Mouse (Mus musculus): ENCODE measurements around the gene Mpg. TPM values are rescaled to one million over a fixed set of nuclear protein-coding genes. Genes with fewer than 3 reads are reported as not detected.
A peak's percentile ranks its signal among the peaks of the same experiment; 100 is the strongest.

Mpg gene
- polyA plus RNA-seq, 1 experiment = 10.4 TPM

DNA sequence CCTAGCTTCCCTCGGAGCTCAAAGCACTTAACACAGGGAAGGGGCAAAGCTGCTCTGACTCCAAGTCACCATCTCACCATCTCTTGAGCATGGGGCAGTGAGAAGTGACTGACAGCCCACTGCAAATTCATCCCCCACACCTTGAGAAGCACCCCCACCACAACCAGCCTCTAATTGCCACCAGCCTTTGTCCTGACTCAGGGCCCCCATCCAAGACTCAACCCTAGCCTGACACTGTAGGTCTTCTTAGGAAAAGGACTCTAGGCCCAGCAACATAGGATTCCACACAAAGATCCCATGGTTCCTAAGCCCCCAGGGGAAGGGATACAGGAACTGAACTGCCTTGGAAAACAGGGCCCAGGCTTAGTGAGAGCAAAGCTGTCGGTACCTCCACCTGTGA lies 9.8 kb downstream of the Mpg start:
- no peak for DNase-seq (ENCODE audit: low read depth in 1 of 2, low spot score in 2 of 2)
- no peak overlapping the region for H3K4me3 ChIP-seq (ENCODE audit: extremely low read depth, insufficient read depth, insufficient read length)
- 95% methylated on average over 2 of the region's 2 CpGs for WGBS
- no peaks in the 10 kb centered on the region for H3K27me3 ChIP-seq (ENCODE audit: control insufficient read depth, insufficient read depth, low read length)
- peaks cover 10% of the 10 kb centered on the region; the same call in 1 of the 2 replicates for H3K4me1 ChIP-seq (ENCODE audit: control insufficient read depth, insufficient read depth, insufficient read length)
- TF ChIP-seq POLR2A (IDR thresholded peaks at IDR 0.05; ENCODE audit: low read depth, low read length) (no peak), CTCF (IDR thresholded peaks at IDR 0.05; ENCODE audit: extremely low read depth, insufficient read depth, insufficient read length, insufficient replicate concordance) (no peak)
- H3K27ac ChIP-seq (ENCODE audit: insufficient read depth, low read length) = no peak overlapping the region
- H3K36me3 ChIP-seq (ENCODE audit: control insufficient read depth, insufficient read depth, low read length) = peaks cover 27% of the 10 kb centered on the region

- Histone ChIP-seq H3K27me3 (ENCODE audit: control insufficient read depth, insufficient read depth, low read length) (no peaks in the 10 kb centered on the region), H3K4me1 (ENCODE audit: control insufficient read depth, insufficient read depth, insufficient read length) (peaks cover 10% of the 10 kb centered on the region; the same call in 1 of the 2 replicates), H3K36me3 (ENCODE audit: control insufficient read depth, insufficient read depth, low read length) (peaks cover 20% of the 10 kb centered on the region), H3K27ac (ENCODE audit: insufficient read depth, low read length) (no peak overlapping the region), H3K4me3 (ENCODE audit: extremely low read depth, insufficient read depth, insufficient read length) (no peak overlapping the region)
- TF ChIP-seq CTCF (IDR thresholded peaks at IDR 0.05; ENCODE audit: extremely low read depth, insufficient read depth, insufficient read length, insufficient replicate concordance) (peak; percentile 30; the same call in 1 of the 2 replicates), POLR2A (IDR thresholded peaks at IDR 0.05; ENCODE audit: low read depth, low read length) (no peak)
- WGBS = 83% methylated on average over 9 of the region's 9 CpGs
- no peak for DNase-seq (ENCODE audit: low read depth in 1 of 2, low spot score in 2 of 2)
Measured at GRCm38 (mm10) chr11:32236712-32237410, 10.6 kb downstream of the Mpg start.

DNA sequence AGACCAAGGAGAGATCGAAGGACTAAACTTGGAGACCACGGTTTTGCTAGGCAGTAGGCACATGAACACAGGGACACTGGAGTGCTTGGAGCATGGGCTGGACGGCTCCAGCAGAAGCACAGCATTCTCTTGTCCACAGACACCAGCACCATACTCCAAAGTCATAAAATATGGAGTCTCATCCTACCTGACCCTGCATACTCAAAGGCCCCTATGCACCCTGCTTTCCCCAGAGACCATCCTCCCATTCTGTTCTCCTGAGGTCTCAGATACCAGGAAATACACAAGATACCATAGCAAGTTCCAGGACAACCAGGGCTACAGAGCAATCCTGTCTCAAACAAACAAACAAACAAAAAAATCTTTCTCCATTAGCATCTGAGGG lies 11.1 kb downstream of the Mpg start:
- Histone ChIP-seq H3K27ac (ENCODE audit: insufficient read depth, low read length) (peak overlapping the region; percentile 56; the same call in 1 of the 2 replicates), H3K4me3 (ENCODE audit: extremely low read depth, insufficient read depth, insufficient read length) (no peak overlapping the region), H3K4me1 (ENCODE audit: control insufficient read depth, insufficient read depth, insufficient read length) (peaks cover 10% of the 10 kb centered on the region; the same call in 1 of the 2 replicates), H3K36me3 (ENCODE audit: control insufficient read depth, insufficient read depth, low read length) (peaks cover 20% of the 10 kb centered on the region), H3K27me3 (ENCODE audit: control insufficient read depth, insufficient read depth, low read length) (no peaks in the 10 kb centered on the region)
- DNase-seq (ENCODE audit: low read depth in 1 of 2, low spot score in 2 of 2) = no peak
- TF ChIP-seq POLR2A (IDR thresholded peaks at IDR 0.05; ENCODE audit: low read depth, low read length) = no peak
- TF ChIP-seq CTCF (IDR thresholded peaks at IDR 0.05; ENCODE audit: extremely low read depth, insufficient read depth, insufficient read length, insufficient replicate concordance) = no peak
- 90% methylated on average over 3 of the region's 3 CpGs for WGBS

DNA sequence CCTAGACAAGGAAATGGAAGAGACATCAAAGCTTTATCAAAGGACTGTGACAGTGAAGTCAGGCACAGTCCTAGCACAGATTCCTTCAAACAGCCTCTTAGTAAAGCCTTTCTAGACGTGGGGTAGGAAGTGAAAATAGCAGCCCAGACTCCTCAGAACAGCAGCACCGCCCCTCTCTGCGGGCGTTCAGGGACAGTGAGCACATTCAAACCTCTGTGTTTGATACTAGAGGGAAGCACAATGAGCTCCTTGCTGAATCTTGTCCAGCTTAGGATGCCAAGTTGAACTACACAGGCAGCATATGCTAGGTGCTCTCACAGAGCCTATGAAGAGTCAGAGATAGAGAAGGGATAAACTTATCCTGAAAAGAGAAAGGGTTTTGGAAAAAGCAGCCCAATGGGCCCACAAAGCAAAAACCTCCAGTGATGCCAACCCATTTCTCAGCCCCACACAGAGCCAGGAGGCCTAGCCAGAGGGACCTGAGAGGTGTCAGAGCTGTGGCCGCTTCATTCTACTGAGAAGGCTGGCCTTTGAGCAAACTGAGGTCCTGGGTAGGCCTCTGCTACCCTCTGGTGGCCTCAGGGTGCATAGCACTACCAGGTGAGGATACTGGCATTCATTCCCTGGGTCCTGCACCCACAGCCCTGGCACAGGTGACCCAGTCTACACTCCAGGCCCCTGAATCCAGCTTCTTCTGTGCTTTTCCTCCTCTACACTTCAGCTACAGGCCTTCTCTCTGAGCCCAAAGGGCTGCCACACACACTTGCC lies 12.0 kb downstream of the Mpg start:
- no peak for TF ChIP-seq POLR2A (IDR thresholded peaks at IDR 0.05; ENCODE audit: low read depth, low read length)
- TF ChIP-seq CTCF (IDR thresholded peaks at IDR 0.05; ENCODE audit: extremely low read depth, insufficient read depth, insufficient read length, insufficient replicate concordance) = peak; percentile 95; the same call in 1 of the 2 replicates
- Histone ChIP-seq H3K4me1 (ENCODE audit: control insufficient read depth, insufficient read depth, insufficient read length) (peaks cover 10% of the 10 kb centered on the region; the same call in 1 of the 2 replicates), H3K27me3 (ENCODE audit: control insufficient read depth, insufficient read depth, low read length) (no peaks in the 10 kb centered on the region), H3K4me3 (ENCODE audit: extremely low read depth, insufficient read depth, insufficient read length) (no peak overlapping the region), H3K27ac (ENCODE audit: insufficient read depth, low read length) (peak overlapping the region; percentile 56; the same call in 1 of the 2 replicates), H3K36me3 (ENCODE audit: control insufficient read depth, insufficient read depth, low read length) (peaks cover 14% of the 10 kb centered on the region)
- WGBS = 44% methylated on average over 5 of the region's 5 CpGs
- peak; percentile 41 to 68 for DNase-seq (ENCODE audit: low read depth in 1 of 2, low spot score in 2 of 2)

DNA sequence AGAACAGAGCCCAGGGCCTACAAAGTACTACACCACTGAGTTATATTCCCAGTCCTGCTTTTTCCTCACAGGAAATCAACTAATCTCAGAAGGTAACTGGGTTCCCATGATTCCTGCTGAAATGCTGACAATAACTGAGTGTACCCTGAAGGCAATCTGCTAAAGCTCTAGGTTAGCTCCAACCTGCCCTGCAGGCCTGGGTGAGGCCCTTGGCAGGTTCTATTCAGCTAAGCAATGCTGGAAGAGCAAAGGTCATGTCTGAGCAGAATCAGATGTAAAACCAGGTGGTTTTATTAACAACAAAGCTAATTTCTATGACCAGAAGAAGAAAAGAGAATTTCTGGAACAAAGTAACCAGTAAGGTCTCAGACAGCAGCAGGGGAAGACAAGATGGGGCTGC lies 15.1 kb downstream of the Mpg start:
- H3K36me3 ChIP-seq (ENCODE audit: control insufficient read depth, insufficient read depth, low read length) = peaks cover 11% of the 10 kb centered on the region
- no peak overlapping the region for H3K27ac ChIP-seq (ENCODE audit: insufficient read depth, low read length)
- TF ChIP-seq POLR2A (IDR thresholded peaks at IDR 0.05; ENCODE audit: low read depth, low read length) (no peak), CTCF (IDR thresholded peaks at IDR 0.05; ENCODE audit: extremely low read depth, insufficient read depth, insufficient read length, insufficient replicate concordance) (no peak)
- no peak overlapping the region for H3K4me3 ChIP-seq (ENCODE audit: extremely low read depth, insufficient read depth, insufficient read length)
- H3K27me3 ChIP-seq (ENCODE audit: control insufficient read depth, insufficient read depth, low read length) = no peaks in the 10 kb centered on the region
- no peak for DNase-seq (ENCODE audit: low read depth in 1 of 2, low spot score in 2 of 2)
- peaks cover 10% of the 10 kb centered on the region; the same call in 1 of the 2 replicates for H3K4me1 ChIP-seq (ENCODE audit: control insufficient read depth, insufficient read depth, insufficient read length)

DNA sequence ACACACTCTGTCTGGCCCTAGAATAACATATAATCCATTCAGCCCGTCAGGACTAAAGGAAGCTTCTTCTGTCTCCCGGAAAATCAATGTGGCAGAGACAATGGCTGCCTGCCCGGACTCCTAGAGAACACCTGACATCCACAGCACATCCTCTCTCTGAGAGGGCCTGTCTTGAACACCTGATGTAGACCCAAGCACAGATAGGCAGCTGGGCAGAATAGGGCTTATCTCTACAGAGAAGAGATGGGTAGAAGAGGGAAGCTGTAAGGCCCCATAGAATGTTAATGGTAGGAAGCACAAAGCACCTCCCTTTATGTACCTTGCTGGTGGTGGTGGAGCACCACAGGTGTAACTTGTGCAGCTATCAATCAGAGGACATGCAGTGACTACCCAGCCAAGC lies 15.9 kb downstream of the Mpg start:
- no peak overlapping the region for H3K4me3 ChIP-seq (ENCODE audit: extremely low read depth, insufficient read depth, insufficient read length)
- H3K27ac ChIP-seq (ENCODE audit: insufficient read depth, low read length) = no peak overlapping the region
- H3K27me3 ChIP-seq (ENCODE audit: control insufficient read depth, insufficient read depth, low read length) = no peaks in the 10 kb centered on the region
- H3K36me3 ChIP-seq (ENCODE audit: control insufficient read depth, insufficient read depth, low read length) = peaks cover 14% of the 10 kb centered on the region
- no peak for DNase-seq (ENCODE audit: low read depth in 1 of 2, low spot score in 2 of 2)
- 95% methylated on average over 3 of the region's 3 CpGs for WGBS
- H3K4me1 ChIP-seq (ENCODE audit: control insufficient read depth, insufficient read depth, insufficient read length) = peaks cover 8% of the 10 kb centered on the region; the same call in 1 of the 2 replicates
- TF ChIP-seq CTCF (IDR thresholded peaks at IDR 0.05; ENCODE audit: extremely low read depth, insufficient read depth, insufficient read length, insufficient replicate concordance) (no peak), POLR2A (IDR thresholded peaks at IDR 0.05; ENCODE audit: low read depth, low read length) (no peak)

Data from spleen, adult 2 months (tissue).